Mouse (Mus musculus): ENCODE results near the gene Sfswap.
A peak's percentile ranks its signal among the peaks of the same experiment; 100 is the strongest.
"Not testable (repeated sequence)": the region's sequence is repeated elsewhere in the genome, so short reads cannot be mapped to it uniquely, and the experiment has no call there.

The Sfswap gene

GRCm38 (mm10) chr5:129500722-129501634 lies at the start of gene Sfswap:
Gene Sfswap (plus strand): TSS chr5:129501221.
- DNase-seq (ENCODE audit: extremely low read depth, insufficient read length, low spot score), result peak; percentile 79

DNA sequence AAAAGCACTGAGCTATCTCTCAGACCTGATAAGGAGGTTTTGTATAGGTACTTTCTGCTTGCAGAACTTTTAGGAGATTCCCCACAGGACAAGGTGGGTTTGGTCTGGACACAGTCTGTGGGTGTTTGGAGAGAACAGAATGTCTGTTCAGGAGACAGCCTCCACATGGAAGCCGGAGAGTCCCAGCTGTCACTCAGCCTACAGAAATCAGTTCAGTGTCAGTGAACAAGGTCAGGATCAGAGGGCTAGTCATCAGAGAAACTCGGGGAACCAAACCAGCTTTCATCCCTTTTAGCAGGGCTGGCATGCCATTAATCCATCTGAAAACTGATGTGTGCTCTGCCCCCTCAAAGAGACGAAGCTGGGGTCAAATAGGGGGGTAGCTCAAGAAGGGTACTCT lies 48.5 kb upstream of the Sfswap start:
- DNase-seq (ENCODE audit: extremely low read depth, insufficient read length, low spot score), result no peak

DNA sequence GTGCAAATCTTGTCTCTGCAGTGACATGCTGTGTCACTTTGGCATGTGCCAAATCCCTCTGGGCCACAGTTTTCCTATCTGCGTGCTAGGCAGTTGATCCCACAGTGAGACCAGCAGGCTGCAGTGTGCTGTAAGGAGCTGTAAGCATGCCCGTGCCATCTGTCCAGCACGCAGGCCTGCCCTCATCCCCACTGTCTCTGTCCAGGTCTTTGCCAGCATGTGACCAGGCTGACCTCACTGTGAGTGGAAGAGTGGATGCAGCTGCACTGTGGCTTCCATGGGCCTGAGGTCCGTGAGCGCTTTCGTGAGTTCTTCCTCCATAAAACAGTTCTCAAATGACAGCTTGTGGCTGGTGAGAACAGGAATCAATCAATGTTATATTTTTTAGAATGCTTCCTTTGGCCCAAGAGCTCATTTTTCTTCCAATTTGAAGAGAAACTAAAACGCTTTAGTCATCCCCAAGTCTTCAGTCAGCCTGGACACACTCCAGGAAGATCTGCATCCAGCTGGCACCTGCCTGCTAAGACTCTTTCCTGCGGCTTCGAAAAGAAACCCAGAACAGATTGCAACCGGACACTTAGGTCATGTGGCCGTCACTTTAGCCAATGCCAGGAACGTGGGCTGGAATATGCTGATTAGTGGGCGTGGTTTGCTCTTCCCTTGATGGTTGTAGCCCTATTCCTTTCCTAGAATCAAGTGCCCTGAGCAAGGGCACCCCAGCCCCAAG lies 46.1 kb upstream of the Sfswap start:
- DNase-seq (ENCODE audit: extremely low read depth, insufficient read length, low spot score), result peak; percentile 77

DNA sequence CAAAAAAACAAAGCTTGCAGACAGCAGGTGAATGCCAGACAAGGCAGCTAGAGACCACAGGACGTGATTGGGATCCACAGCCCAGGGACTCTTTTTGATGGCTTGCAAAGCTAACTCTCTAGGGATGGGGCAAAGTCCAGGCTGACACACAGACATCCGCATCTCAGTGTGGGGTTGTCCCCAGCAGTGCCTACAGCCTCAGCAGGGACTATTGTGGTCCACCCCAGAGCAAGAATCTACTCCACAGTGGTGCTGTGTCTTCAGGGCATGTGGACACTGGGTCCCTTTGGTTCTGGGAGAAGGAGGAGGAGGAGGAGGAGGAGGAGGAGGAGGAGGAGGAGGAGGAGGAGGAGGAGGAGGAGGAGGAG lies 45.5 kb upstream of the Sfswap start:
- DNase-seq (ENCODE audit: extremely low read depth, insufficient read length, low spot score), result no peak

DNA sequence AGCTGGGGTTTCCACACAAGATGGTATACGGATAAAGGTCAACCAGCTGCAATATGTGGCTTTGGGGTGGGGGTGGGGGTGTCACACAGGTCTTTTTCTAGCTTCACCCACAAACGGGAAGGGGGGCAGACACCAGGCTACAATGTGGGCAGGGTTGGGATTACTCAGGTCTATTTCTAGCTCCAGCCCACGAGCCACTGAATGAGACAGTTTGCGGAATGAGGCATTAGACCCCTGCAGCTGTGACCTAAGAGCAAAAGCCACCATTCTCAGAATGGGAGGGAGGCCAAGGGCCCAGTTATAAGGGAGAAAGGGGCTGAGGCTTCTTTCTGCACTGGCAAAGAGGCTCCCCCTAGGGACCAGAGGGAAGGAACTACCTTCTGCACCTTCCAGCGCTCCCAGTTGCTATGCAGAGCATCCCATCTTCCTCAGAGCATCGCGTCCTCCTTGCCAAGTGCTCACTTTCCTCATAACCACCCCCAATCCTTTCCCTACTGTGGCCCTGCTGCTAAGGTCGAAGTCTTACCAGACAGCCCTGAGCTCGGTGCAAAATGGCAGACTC lies 44.4 kb upstream of the Sfswap start:
- DNase-seq (ENCODE audit: extremely low read depth, insufficient read length, low spot score), result no peak

GRCm38 (mm10) chr5:129458109-129458508 lies 42.9 kb upstream of the Sfswap start:
- peak; percentile 21 for DNase-seq (ENCODE audit: extremely low read depth, insufficient read length, low spot score)

DNA sequence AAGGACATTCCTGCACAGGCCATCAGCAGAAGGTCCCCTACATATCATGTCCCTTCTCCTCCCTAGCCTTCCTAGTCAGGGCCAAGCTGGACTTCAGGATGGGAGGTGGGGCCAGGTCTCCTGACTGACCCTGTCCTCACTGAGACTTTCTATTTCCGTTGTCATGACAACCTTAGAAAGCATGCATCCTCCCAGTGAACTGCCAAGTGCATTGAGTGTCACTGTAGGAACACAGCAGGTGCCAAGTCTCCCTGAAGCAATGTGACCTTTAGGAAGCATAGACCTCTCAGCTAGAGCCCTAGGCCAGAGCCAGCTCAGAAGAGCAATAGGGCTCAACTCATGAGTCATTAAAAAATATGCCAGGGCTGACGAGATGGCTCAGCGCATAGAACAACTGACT lies 42.5 kb upstream of the Sfswap start:
- no peak for DNase-seq (ENCODE audit: extremely low read depth, insufficient read length, low spot score)

DNA sequence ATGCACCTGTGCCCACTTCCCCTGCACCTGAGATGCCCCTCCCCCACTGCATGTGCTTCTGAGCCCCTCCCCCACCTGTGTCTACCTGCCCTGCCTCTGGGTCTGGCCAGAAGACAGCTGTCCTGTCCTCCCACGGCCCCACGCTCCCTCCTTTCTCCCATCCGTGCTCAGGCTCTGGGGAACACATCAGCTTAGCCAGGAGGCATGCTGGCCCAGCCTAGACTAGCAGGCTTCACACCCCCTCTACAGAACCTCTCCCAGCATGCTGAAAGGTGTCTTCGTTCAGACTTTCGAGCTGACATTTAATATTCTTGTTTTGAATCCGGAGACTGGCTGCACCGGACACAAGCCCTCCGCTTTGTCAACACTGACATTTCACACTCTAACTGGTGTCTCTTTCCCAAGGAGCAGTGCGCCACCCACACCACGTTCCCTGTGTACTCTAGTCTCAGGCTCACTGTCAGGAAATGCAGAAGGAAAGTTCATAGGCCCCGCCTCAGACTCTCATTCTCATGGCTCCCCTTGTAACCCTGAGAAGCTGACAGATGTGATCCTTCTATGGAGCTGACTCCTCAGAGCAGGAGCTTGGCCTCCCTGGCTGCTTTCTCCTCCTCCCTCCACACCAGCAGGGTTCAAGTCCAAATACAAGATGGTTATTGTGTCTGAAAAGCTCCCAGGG lies 40.1 kb upstream of the Sfswap start:
- no peak for DNase-seq (ENCODE audit: extremely low read depth, insufficient read length, low spot score)

- not testable (repeated sequence) for DNase-seq (ENCODE audit: extremely low read depth, insufficient read length, low spot score)
Measured at GRCm38 (mm10) chr5:129463648-129464047, 37.4 kb upstream of the Sfswap start.

- DNase-seq (ENCODE audit: extremely low read depth, insufficient read length, low spot score), result no peak
Measured at GRCm38 (mm10) chr5:129465788-129466187, 35.2 kb upstream of the Sfswap start.

GRCm38 (mm10) chr5:129475532-129476045 lies 25.4 kb upstream of the Sfswap start:
- no peak for DNase-seq (ENCODE audit: extremely low read depth, insufficient read length, low spot score)

DNA sequence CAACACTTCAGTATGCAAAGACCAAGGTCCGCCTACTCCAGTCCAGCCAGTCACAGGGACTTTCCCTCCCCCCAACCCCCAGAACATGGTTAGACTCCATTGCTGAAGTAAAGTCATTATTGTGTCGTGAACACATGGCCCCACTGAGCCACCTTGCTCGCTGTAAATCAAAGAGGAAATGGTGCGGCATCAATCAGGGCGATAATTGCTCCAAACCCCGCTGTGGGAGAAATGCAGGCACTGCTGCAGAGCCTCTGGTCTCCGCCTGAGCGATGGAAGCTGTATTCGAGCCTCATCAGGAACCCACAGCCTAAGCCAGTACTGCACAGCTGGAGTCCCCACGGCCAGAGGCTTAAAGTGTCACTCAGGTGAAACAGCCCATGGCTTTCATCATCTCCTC lies 11.1 kb upstream of the Sfswap start:
- DNase-seq (ENCODE audit: extremely low read depth, insufficient read length, low spot score), result no peak

- DNase-seq (ENCODE audit: extremely low read depth, insufficient read length, low spot score), result peak; percentile 12
Measured at GRCm38 (mm10) chr5:129501671-129502070, 650 bp downstream of the Sfswap start.

- no peak for DNase-seq (ENCODE audit: extremely low read depth, insufficient read length, low spot score)
Measured at GRCm38 (mm10) chr5:129506886-129507285, 5.9 kb downstream of the Sfswap start.

DNA sequence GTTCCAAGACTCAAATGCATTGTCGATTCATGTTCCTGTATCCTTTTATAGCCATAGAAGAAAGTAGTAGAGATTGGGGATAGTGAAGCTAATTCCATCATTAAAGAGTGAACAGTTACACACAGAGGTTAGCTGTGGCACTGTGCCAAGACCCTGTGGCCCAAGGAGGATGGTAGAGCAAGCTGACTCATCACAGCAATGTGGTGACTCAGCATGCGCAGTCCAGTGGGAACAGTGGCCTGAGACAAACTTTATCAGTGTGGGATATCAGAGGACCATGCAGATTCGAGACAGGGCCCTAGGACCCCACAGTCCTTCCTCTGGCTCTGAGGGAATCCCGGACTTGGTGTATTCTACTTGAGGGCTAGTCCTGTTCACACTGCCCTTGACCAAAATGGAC lies 17.2 kb downstream of the Sfswap start:
- DNase-seq (ENCODE audit: extremely low read depth, insufficient read length, low spot score), result peak; percentile 65

- no peak for DNase-seq (ENCODE audit: extremely low read depth, insufficient read length, low spot score)
Measured at GRCm38 (mm10) chr5:129518786-129519185, 17.8 kb downstream of the Sfswap start.

- DNase-seq (ENCODE audit: extremely low read depth, insufficient read length, low spot score), result no peak
Measured at GRCm38 (mm10) chr5:129519591-129519990, 18.6 kb downstream of the Sfswap start.

DNA sequence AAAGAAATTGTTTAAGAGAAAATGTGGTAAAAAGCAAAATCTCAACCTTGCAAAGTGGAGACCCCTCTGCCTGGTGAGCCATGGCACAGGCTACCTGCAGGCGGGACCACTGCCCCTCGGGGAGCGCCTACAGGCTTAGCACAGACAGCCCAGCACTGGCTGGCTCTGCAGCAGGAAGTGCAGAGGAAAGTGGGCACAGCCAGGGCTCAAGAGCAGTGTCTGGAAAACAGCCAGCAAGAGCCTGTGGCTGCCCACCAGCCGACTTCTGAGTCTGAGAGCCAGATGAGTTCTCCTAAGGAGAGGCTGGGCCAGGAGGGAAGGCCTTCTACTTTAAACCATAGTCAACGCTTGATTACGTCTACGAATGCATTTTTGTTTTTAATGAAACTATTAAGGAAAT lies 20.5 kb downstream of the Sfswap start:
- no peak for DNase-seq (ENCODE audit: extremely low read depth, insufficient read length, low spot score)

GRCm38 (mm10) chr5:129521913-129522312 lies 20.9 kb downstream of the Sfswap start:
- DNase-seq (ENCODE audit: extremely low read depth, insufficient read length, low spot score), result no peak

DNA sequence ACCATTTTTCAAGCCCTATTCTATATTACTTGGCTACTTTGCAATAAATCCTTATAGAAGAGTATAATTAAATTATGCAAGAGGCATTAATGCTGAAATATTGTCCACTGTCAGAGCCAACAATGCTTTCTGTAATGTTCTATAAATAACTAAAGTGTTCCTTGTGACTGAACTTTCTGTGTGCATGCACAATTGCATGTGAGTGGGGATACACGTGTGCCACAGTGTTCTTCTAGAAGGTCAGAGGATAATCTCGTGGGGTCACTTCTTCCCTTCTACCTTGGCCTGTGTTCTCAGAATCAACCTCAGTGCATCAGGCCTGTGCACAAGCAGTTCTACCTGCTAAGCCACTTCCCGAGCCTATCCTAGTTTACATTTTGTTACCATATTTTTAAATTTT lies 22.1 kb downstream of the Sfswap start:
- DNase-seq (ENCODE audit: extremely low read depth, insufficient read length, low spot score), result no peak

- peak; percentile 50 for DNase-seq (ENCODE audit: extremely low read depth, insufficient read length, low spot score)
Measured at GRCm38 (mm10) chr5:129524751-129525150, 23.7 kb downstream of the Sfswap start.

Data from 3134 (cell line).